Mouse (Mus musculus): ENCODE measurements around the gene A4gnt.

DNA sequence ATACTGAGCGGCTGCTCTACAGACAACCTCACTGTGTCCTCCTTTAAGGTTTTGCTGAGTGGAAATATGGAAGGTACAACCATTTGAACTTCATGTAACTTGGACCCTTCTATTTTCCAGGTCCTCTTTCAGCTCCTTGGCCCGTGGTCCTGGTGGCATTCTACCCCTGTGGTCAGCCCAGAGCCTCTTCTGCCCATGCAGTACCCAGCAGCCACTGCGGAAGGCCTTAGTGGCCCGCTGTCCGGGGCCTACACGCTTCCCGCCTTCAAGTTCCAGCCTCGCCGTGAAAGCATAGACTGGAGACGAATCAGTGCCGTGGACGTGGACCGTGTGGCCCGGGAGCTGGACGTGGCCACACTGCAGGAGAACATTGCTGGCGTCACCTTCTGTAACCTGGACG, 24.9 kb downstream of the A4gnt start:
- no peak for TF ChIP-seq POLR2A (IDR thresholded peaks at IDR 0.05; ENCODE audit: low read depth, low read length)
- no peak for TF ChIP-seq CTCF (IDR thresholded peaks at IDR 0.05; ENCODE audit: borderline replicate concordance, insufficient read depth, low read length)

Data from embryonic fibroblast, embryonic 13.5 days (primary cell).